Mouse (Mus musculus): Measurements from ENCODE around the gene Ube2m. TPM values are rescaled to one million over a fixed set of nuclear protein-coding genes. Genes with fewer than 3 reads are reported as not detected.
A peak's percentile ranks its signal among the peaks of the same experiment; 100 is the strongest.

Gene Ube2m
- total RNA-seq, 2 experiments from 2014 or later, result 136 to 146 TPM

GRCm38 (mm10) chr7:13032541-13032940 is 5.5 kb downstream of the Ube2m start:
- no peak for TF ChIP-seq CTCF (IDR thresholded peaks at IDR 0.05)
- intact Hi-C loops (cut with DNase I), result no loop called here
- H3K27ac ChIP-seq, result no peak overlapping the region
- H3K4me3 ChIP-seq, result no peak overlapping the region
- DNase-seq, result no peak

- H3K27ac ChIP-seq, result no peak overlapping the region
- no peak overlapping the region for H3K4me3 ChIP-seq
- TF ChIP-seq CTCF (IDR thresholded peaks at IDR 0.05), result no peak
- intact Hi-C loops (cut with DNase I), result no loop called here
- DNase-seq, result no peak
Observed at GRCm38 (mm10) chr7:13031983-13032382, 6.1 kb downstream of the Ube2m start.

GRCm38 (mm10) chr7:13031069-13031468 is 7.0 kb downstream of the Ube2m start:
- TF ChIP-seq CTCF (IDR thresholded peaks at IDR 0.05), result peak; percentile 49
- Histone ChIP-seq H3K27ac (no peak overlapping the region), H3K4me3 (no peak overlapping the region)
- intact Hi-C loops (cut with DNase I), result no loop called here
- no peak for DNase-seq

- Histone ChIP-seq H3K4me3 (no peak overlapping the region), H3K27ac (no peak overlapping the region)
- no peak for TF ChIP-seq CTCF (IDR thresholded peaks at IDR 0.05)
- DNase-seq, result no peak
- intact Hi-C loops (cut with DNase I), result no loop called here
Observed at GRCm38 (mm10) chr7:13028986-13029385, 9.1 kb downstream of the Ube2m start.

- peak overlapping the region; percentile 99 for H3K27ac ChIP-seq
- no peak for TF ChIP-seq CTCF (IDR thresholded peaks at IDR 0.05)
- intact Hi-C loops (cut with DNase I), result no loop called here
Observed at GRCm38 (mm10) chr7:13025511-13026112, 12.5 kb downstream of the Ube2m start.

GRCm38 (mm10) chr7:13024805-13025204 is 13.3 kb downstream of the Ube2m start:
- TF ChIP-seq CTCF (IDR thresholded peaks at IDR 0.05), result peak; percentile 34
- DNase-seq, result peak; percentile 80
- intact Hi-C loops (cut with DNase I), result loop anchor here (5.0 kb wide), 1 partner anchor 48 kb away; the partner anchor contains the start of gene Zfp446
- Histone ChIP-seq H3K4me3 (peak overlapping the region; percentile 97), H3K27ac (peak overlapping the region; percentile 99)

More at GRCm38 (mm10) chr7:13025511-13026112, 12.5 kb downstream of the Ube2m start:
- no peak for DNase-seq
- H3K4me3 ChIP-seq, result peak overlapping the region; percentile 97

GRCm38 (mm10) chr7:13023928-13024731 is 13.9 kb downstream of the Ube2m start:
- no peak for TF ChIP-seq CTCF (IDR thresholded peaks at IDR 0.05)
- Histone ChIP-seq H3K27ac (peak overlapping the region; percentile 99), H3K4me3 (peak overlapping the region; percentile 97)
- DNase-seq, result peak; percentile 94
- intact Hi-C loops (cut with DNase I), result loop anchor here (5.0 kb wide), 1 partner anchor 47 kb away; the partner anchor contains the start of gene Zfp446

- Histone ChIP-seq H3K4me3 (peak overlapping the region; percentile 97), H3K27ac (peak overlapping the region; percentile 99)
- TF ChIP-seq CTCF (IDR thresholded peaks at IDR 0.05), result no peak
- intact Hi-C loops (cut with DNase I), result loop anchor here (5.0 kb wide), 1 partner anchor 46 kb away; the partner anchor contains the start of gene Zfp446
- peak; percentile 68 for DNase-seq
Observed at GRCm38 (mm10) chr7:13022773-13023535, 15.1 kb downstream of the Ube2m start.

- no peak overlapping the region for H3K4me3 ChIP-seq
- TF ChIP-seq CTCF (IDR thresholded peaks at IDR 0.05), result no peak
- no peak overlapping the region for H3K27ac ChIP-seq
- DNase-seq, result no peak
- intact Hi-C loops (cut with DNase I), result no loop called here
Observed at GRCm38 (mm10) chr7:13015217-13015616, 22.9 kb downstream of the Ube2m start.

- H3K4me3 ChIP-seq, result no peak overlapping the region
- intact Hi-C loops (cut with DNase I), result no loop called here
- no peak for DNase-seq
- no peak for TF ChIP-seq CTCF (IDR thresholded peaks at IDR 0.05)
- H3K27ac ChIP-seq, result no peak overlapping the region
Observed at GRCm38 (mm10) chr7:13014275-13014839, 23.7 kb downstream of the Ube2m start.

- intact Hi-C loops (cut with DNase I), result no loop called here
- no peak for TF ChIP-seq CTCF (IDR thresholded peaks at IDR 0.05)
- no peak overlapping the region for H3K27ac ChIP-seq
- no peak overlapping the region for H3K4me3 ChIP-seq
- no peak for DNase-seq
Observed at GRCm38 (mm10) chr7:13013671-13014070, 24.4 kb downstream of the Ube2m start.

Measured in gastrocnemius, adult 2 months (tissue).